Mouse (Mus musculus): ENCODE measurements around the gene Olfr1262.

Olfr1262 gene

DNA sequence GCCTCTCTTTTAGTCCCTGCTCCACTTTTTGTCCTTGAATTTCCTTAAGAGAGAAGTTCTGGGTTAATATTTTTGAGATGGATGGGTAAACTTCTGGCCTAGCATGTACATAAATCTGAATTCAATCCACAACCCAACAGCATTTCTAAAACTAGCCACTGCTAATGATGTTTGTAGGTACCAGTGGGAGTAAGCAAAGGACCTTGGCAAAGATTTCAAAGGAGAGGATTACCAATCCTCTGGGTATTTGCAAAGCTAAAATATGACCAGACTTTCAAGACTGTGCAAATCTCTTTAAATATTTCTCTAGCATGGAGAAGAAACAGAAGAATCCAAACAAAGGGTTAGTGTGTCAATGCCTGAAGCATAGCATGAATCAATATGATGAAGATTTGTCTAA is at the start of gene Olfr1262:
TSS of gene Olfr1262 (plus strand) at position 301 of the 400 bp plus-strand sequence.
- no peak for DNase-seq (ENCODE audit: low spot score)

DNA sequence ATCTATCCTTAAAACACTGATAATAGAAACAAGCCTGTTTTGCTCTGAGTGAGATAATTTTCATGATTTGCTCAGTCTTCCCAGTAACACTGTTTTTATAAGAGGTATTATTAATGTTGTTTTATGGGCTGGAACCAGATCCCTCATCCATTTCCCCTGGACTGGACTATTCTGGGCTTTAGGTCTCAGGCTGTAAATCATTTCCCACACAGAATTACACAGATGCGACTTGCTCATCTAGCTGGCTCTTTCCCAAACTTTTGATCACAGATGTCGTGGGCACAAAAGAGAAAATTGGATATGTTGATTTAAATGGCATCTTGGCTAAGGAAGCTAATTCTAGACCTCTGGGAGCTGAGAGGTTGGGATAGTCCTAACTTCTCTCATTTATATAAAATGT is 25.8 kb upstream of the Olfr1262 start, which contains the start of gene Olfr1260:
TSS of gene Olfr1260 (plus strand) at position 157 of the 400 bp plus-strand sequence.
- no peak for DNase-seq (ENCODE audit: low spot score)

- no peak for DNase-seq (ENCODE audit: low spot score)
Observed at GRCm38 (mm10) chr2:89977709-89978108, 22.2 kb upstream of the Olfr1262 start.

- DNase-seq (ENCODE audit: low spot score) = no peak
Observed at GRCm38 (mm10) chr2:89990921-89991320, 9.0 kb upstream of the Olfr1262 start, which contains the start of gene Olfr1261. TSS of gene Olfr1261 (plus strand) at chr2:89991221.

DNA sequence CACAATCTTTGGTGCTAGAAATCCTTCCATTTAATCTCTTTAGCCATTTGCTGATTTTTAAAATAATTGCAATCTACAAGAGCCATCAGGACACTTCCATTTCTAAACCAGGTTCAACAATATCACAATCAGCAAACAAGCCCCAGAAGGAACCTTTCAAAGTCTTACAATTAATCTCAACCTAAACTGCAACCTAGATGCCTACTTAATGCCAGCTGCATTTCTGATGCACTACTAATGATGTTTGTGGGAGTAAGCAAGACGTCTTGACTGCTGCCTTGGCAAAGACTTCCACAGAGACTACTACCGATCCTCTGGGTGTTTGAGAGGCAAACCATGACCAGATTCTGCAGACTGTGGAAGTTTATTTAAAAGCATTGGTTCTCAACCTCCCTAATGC is 11.9 kb downstream of the Olfr1262 start, which contains the start of gene Olfr1263:
TSS of gene Olfr1263 (plus strand) at position 301 of the 400 bp plus-strand sequence.
- no peak for DNase-seq (ENCODE audit: low spot score)

- no peak for DNase-seq (ENCODE audit: low spot score)
Observed at GRCm38 (mm10) chr2:90025477-90025876, 25.5 kb downstream of the Olfr1262 start, which contains the start of gene Olfr1264. TSS of gene Olfr1264 (minus strand) at chr2:90025577.

- no peak for DNase-seq (ENCODE audit: low spot score)
Observed at GRCm38 (mm10) chr2:90035037-90035436, 35.1 kb downstream of the Olfr1262 start, which contains the start of gene Olfr1265. TSS of gene Olfr1265 (plus strand) at chr2:90035337.

Data from lung, postnatal 25 days (tissue).